In genomic region chr4:80744975-80745734, GRCm38 (mm10) we compare ENCODE assay signal across 16 mouse cellular contexts.
DNase-seq lines count a peak whose midpoint lies in the region; ATAC-seq and TF ChIP-seq lines count a peak whose summit lies in the region.
"Had no signal": no experiment of that assay in that cellular context is flagged by ENCODE, and none has a peak within 500 bp of the region (broad histone marks: within the 10 kb centered on the region; RNA-seq: fewer than 3 reads in every experiment).

No protein-coding gene starts in this region.

- H3K27ac ChIP-seq in hindbrain, postnatal 0 days, result no peak overlapping the region
- H3K27ac ChIP-seq in hindbrain, embryonic 13.5 days, result no peak overlapping the region
- H3K27ac ChIP-seq: embryonic facial prominence, embryonic 13.5 days; gastrocnemius, adult 2 months; heart, embryonic 13.5 days; liver, embryonic 14.5 days; neural tube, embryonic 15.5 days had no signal

- H3K36me3 ChIP-seq in hindbrain, postnatal 0 days (ENCODE audit: insufficient read depth, low read length), result no peaks in the 10 kb centered on the region
- no peaks in the 10 kb centered on the region for H3K36me3 ChIP-seq in hindbrain, embryonic 13.5 days
- H3K36me3 ChIP-seq: embryonic facial prominence, embryonic 13.5 days; heart, embryonic 13.5 days; neural tube, embryonic 15.5 days had no signal

- no peak overlapping the region for H3K9ac ChIP-seq in hindbrain, postnatal 0 days (replicated peaks; ENCODE audit: low read length)
- H3K9ac ChIP-seq in hindbrain, embryonic 13.5 days, result no peak overlapping the region
- H3K9ac ChIP-seq: embryonic facial prominence, embryonic 13.5 days; heart, embryonic 13.5 days; liver, embryonic 14.5 days; neural tube, embryonic 15.5 days had no signal

- intact Hi-C loops in left cerebral cortex, postnatal 36 days (cut with DNase I), result no loop called here
- intact Hi-C loops in heart, postnatal 10 days (cut with DNase I), result no loop called here

- H3K4me1 ChIP-seq in hindbrain, postnatal 0 days (ENCODE audit: insufficient read depth, low read length), result no peaks in the 10 kb centered on the region
- no peaks in the 10 kb centered on the region for H3K4me1 ChIP-seq in hindbrain, embryonic 13.5 days (replicated peaks)
- H3K4me1 ChIP-seq: embryonic facial prominence, embryonic 13.5 days; heart, embryonic 13.5 days; neural tube, embryonic 15.5 days had no signal

- TF ChIP-seq POLR2A in brain, embryonic 14.5 days (IDR thresholded peaks at IDR 0.05; ENCODE audit: borderline replicate concordance, extremely low read depth, insufficient read depth, insufficient read length, poor library complexity, severe bottlenecking), result no peak

- no peaks in the 10 kb centered on the region for H3K9me3 ChIP-seq in hindbrain, postnatal 0 days (ENCODE audit: low read length)
- H3K9me3 ChIP-seq in hindbrain, embryonic 13.5 days, result no peaks in the 10 kb centered on the region
- H3K9me3 ChIP-seq: embryonic facial prominence, embryonic 13.5 days; heart, embryonic 13.5 days; neural tube, embryonic 15.5 days had no signal

- no peak for ATAC-seq in hindbrain, postnatal 0 days
- ATAC-seq in hindbrain, embryonic 13.5 days (ENCODE audit: low FRiP score), result no peak
- ATAC-seq: hindbrain, embryonic 16.5 days; Patski had no signal

- TF ChIP-seq CTCF in hindbrain, postnatal 0 days (IDR thresholded peaks at IDR 0.05; ENCODE audit: low read depth), result no peak
- TF ChIP-seq CTCF in brain, embryonic 14.5 days (IDR thresholded peaks at IDR 0.05; ENCODE audit: borderline replicate concordance, extremely low read depth, insufficient read depth, insufficient read length), result no peak

- no peaks in the 10 kb centered on the region for H3K27me3 ChIP-seq in hindbrain, postnatal 0 days (ENCODE audit: insufficient read depth, low read length)
- no peaks in the 10 kb centered on the region for H3K27me3 ChIP-seq in hindbrain, embryonic 13.5 days
- H3K27me3 ChIP-seq: CH12.LX; embryonic facial prominence, embryonic 13.5 days; heart, embryonic 13.5 days; neural tube, embryonic 15.5 days had no signal

- DNase-seq in hindbrain, postnatal 0 days (ENCODE audit: low spot score), result peak; percentile 4
- peak; percentile 7 for DNase-seq in R1 (ENCODE audit: low read depth, low spot score)
- DNase-seq in brain, embryonic 14.5 days (ENCODE audit: low read depth), result peak; percentile 79
- DNase-seq in left cerebral cortex, postnatal 36 days (ENCODE audit: low spot score in 2 of 2), result peak; percentile 43 to 46
- no peak for DNase-seq in heart, postnatal 10 days
- no peak for DNase-seq in lung, adult 18-20 months
- DNase-seq: cerebellum, adult 2 months; gastrocnemius, adult 2 months had no signal

- H3K4me2 ChIP-seq in hindbrain, postnatal 0 days (ENCODE audit: low read depth, low read length), result no peak overlapping the region
- H3K4me2 ChIP-seq in hindbrain, embryonic 13.5 days, result no peak overlapping the region
- H3K4me2 ChIP-seq: embryonic facial prominence, embryonic 13.5 days; heart, embryonic 13.5 days; neural tube, embryonic 15.5 days had no signal

- H3K4me3 ChIP-seq in hindbrain, postnatal 0 days (ENCODE audit: low read length), result no peak overlapping the region
- no peak overlapping the region for H3K4me3 ChIP-seq in hindbrain, embryonic 13.5 days
- H3K4me3 ChIP-seq: embryonic facial prominence, embryonic 13.5 days; gastrocnemius, adult 2 months; heart, embryonic 13.5 days; neural tube, embryonic 15.5 days had no signal

- 26% methylated on average over 1 of the region's 1 CpGs for WGBS in hindbrain, postnatal 0 days
- WGBS in hindbrain, embryonic 13.5 days, result 30% methylated on average over 1 of the region's 1 CpGs

Comparison
In these comparisons a context has a peak if more than half of its experiments do, and no peak if none do; other contexts are left out.
1. DNase-seq: peak in hindbrain, postnatal 0 days (single experiment), R1 (single experiment), brain, embryonic 14.5 days (single experiment) and left cerebral cortex, postnatal 36 days (2 of 2); none in heart, postnatal 10 days (0 of 2) and lung, adult 18-20 months (0 of 2).